Mouse (Mus musculus): ENCODE data around the gene Rpl6. TPM values are rescaled to one million over a fixed set of nuclear protein-coding genes. Genes with fewer than 3 reads are reported as not detected.
"Not testable (repeated sequence)": the region's sequence is repeated elsewhere in the genome, so short reads cannot be mapped to it uniquely, and the experiment has no call there.

The Rpl6 gene
- polyA plus RNA-seq, 1 experiment from 2014 or later: 598 TPM

DNA sequence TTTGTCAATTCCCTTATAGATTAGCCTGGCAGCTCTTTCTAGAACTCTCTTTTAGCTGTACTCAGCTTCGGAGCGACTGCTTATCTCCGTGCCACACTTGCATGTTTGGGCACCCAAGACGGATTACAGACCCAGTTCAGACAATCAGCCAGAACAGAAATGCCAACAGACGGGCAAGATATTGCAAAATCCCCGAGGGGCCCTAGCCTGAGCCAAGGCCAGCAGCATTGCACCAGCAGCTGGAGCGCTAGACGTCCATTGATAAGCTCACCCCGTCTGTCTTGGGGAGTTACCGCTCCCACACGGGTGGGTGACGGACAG lies 11.8 kb downstream of the Rpl6 start:
- H3K9ac ChIP-seq (ENCODE audit: low read length): no peak overlapping the region
- H3K4me2 ChIP-seq (ENCODE audit: low read depth): no peak overlapping the region
- 83% methylated on average over 12 of the region's 12 CpGs for WGBS
- no peak for ATAC-seq (ENCODE audit: insufficient read depth, low FRiP score, low TSS enrichment)
- no peaks in the 10 kb centered on the region for H3K4me1 ChIP-seq (ENCODE audit: control insufficient read depth, insufficient read depth, low read length)
- peaks cover 7% of the 10 kb centered on the region for H3K36me3 ChIP-seq (ENCODE audit: control insufficient read depth, insufficient read depth, low read length)
- DNase-seq (ENCODE audit: low spot score): no peak
- H3K4me3 ChIP-seq (ENCODE audit: low read depth, low read length): no peak overlapping the region
- no peaks in the 10 kb centered on the region for H3K9me3 ChIP-seq (ENCODE audit: control insufficient read depth, low read length)
- no peak overlapping the region for H3K27ac ChIP-seq (ENCODE audit: low read depth, low read length)
- no peaks in the 10 kb centered on the region for H3K27me3 ChIP-seq (ENCODE audit: control insufficient read depth, insufficient read depth, low read length)

DNA sequence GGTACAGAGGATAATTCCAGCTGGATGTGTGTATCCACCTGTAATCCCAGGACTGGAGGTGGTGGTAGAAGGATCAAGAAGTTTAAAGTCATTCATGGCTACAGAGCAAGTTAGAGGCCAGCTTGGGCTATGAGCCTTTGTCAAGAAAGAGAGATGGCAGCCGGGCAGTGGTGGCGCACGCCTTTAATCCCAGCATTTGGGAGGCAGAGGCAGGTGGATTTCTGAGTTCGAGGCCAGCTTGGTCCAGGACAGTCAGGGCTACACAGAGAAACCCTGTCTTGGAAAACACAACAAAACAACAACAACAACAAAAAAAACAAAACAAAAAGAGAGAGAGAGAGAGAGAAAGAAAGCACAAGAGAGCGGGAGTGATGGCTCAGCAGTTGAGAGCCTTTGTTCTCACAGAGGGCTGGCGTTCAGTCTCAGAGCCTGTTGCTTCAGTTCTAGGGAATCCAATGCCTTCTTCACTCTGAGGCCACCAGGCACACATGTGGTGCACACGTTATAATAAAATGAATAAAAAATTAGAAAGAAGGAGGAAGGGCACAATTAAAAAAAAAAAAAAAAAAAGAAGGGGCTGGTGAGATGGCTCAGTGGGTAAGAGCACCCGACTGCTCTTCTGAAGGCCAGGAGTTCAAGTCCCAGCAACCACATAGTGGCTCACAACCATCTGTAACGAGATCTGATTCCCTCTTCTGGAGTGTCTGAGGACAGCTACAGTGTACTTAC lies 12.5 kb downstream of the Rpl6 start:
- not testable (repeated sequence) for H3K36me3 ChIP-seq (ENCODE audit: control insufficient read depth, insufficient read depth, low read length); H3K9ac ChIP-seq (ENCODE audit: low read length); H3K4me1 ChIP-seq (ENCODE audit: control insufficient read depth, insufficient read depth, low read length); H3K27ac ChIP-seq (ENCODE audit: low read depth, low read length); H3K27me3 ChIP-seq (ENCODE audit: control insufficient read depth, insufficient read depth, low read length); H3K4me2 ChIP-seq (ENCODE audit: low read depth); ATAC-seq (ENCODE audit: insufficient read depth, low FRiP score, low TSS enrichment); H3K9me3 ChIP-seq (ENCODE audit: control insufficient read depth, low read length); DNase-seq (ENCODE audit: low spot score); H3K4me3 ChIP-seq (ENCODE audit: low read depth, low read length)
- WGBS: 88% methylated on average over 9 of the region's 9 CpGs

GRCm38 (mm10) chr5:121217313-121217634 lies 13.0 kb downstream of the Rpl6 start:
- H3K4me3 ChIP-seq (ENCODE audit: low read depth, low read length): no peak overlapping the region
- H3K27me3 ChIP-seq (ENCODE audit: control insufficient read depth, insufficient read depth, low read length): no peaks in the 10 kb centered on the region
- no peaks in the 10 kb centered on the region for H3K4me1 ChIP-seq (ENCODE audit: control insufficient read depth, insufficient read depth, low read length)
- no peak overlapping the region for H3K4me2 ChIP-seq (ENCODE audit: low read depth)
- no peak overlapping the region for H3K27ac ChIP-seq (ENCODE audit: low read depth, low read length)
- H3K9me3 ChIP-seq (ENCODE audit: control insufficient read depth, low read length): no peaks in the 10 kb centered on the region
- ATAC-seq (ENCODE audit: insufficient read depth, low FRiP score, low TSS enrichment) (no peak), DNase-seq (ENCODE audit: low spot score) (no peak)
- H3K36me3 ChIP-seq (ENCODE audit: control insufficient read depth, insufficient read depth, low read length): peaks cover under 1% of the 10 kb centered on the region
- WGBS: 90% methylated on average over 2 of the region's 2 CpGs
- H3K9ac ChIP-seq (ENCODE audit: low read length): no peak overlapping the region

- Histone ChIP-seq H3K9ac (ENCODE audit: low read length) (no peak overlapping the region), H3K4me1 (ENCODE audit: control insufficient read depth, insufficient read depth, low read length) (0 out of 2 replicates have a peak, but pooled peaks cover 2% of the 10 kb centered on the region), H3K27ac (ENCODE audit: low read depth, low read length) (no peak overlapping the region), H3K9me3 (ENCODE audit: control insufficient read depth, low read length) (no peaks in the 10 kb centered on the region), H3K27me3 (ENCODE audit: control insufficient read depth, insufficient read depth, low read length) (no peaks in the 10 kb centered on the region), H3K4me2 (ENCODE audit: low read depth) (no peak overlapping the region), H3K4me3 (ENCODE audit: low read depth, low read length) (no peak overlapping the region), H3K36me3 (ENCODE audit: control insufficient read depth, insufficient read depth, low read length) (no peaks in the 10 kb centered on the region)
- WGBS: 91% methylated on average over 1 of the region's 1 CpGs
- ATAC-seq (ENCODE audit: insufficient read depth, low FRiP score, low TSS enrichment) (no peak), DNase-seq (ENCODE audit: low spot score) (no peak)
These were observed 14.9 kb downstream of the Rpl6 start for GRCm38 (mm10) chr5:121219190-121219589.

GRCm38 (mm10) chr5:121219980-121220731 lies 15.9 kb downstream of the Rpl6 start, which contains the start of gene Hectd4:
Hectd4 (plus strand) TSS chr5:121220219.
- DNase-seq (ENCODE audit: low spot score) (peak; percentile 97), ATAC-seq (ENCODE audit: insufficient read depth, low FRiP score, low TSS enrichment) (peak; percentile 86)
- no peaks in the 10 kb centered on the region for H3K27me3 ChIP-seq (ENCODE audit: control insufficient read depth, insufficient read depth, low read length)
- 0 out of 2 replicates have a peak, but pooled peaks cover 2% of the 10 kb centered on the region for H3K4me1 ChIP-seq (ENCODE audit: control insufficient read depth, insufficient read depth, low read length)
- no peaks in the 10 kb centered on the region for H3K9me3 ChIP-seq (ENCODE audit: control insufficient read depth, low read length)
- no peaks in the 10 kb centered on the region for H3K36me3 ChIP-seq (ENCODE audit: control insufficient read depth, insufficient read depth, low read length)
- peak within 1 kb of the TSS; percentile 72 for H3K4me2 ChIP-seq (ENCODE audit: low read depth)
- WGBS: under 1% methylated on average over 71 of the region's 90 CpGs
- H3K27ac ChIP-seq (ENCODE audit: low read depth, low read length): peak within 1 kb of the TSS; percentile 85
- peak within 1 kb of the TSS; percentile 93 for H3K9ac ChIP-seq (ENCODE audit: low read length)
- peak within 1 kb of the TSS; percentile 75 for H3K4me3 ChIP-seq (ENCODE audit: low read depth, low read length)

DNA sequence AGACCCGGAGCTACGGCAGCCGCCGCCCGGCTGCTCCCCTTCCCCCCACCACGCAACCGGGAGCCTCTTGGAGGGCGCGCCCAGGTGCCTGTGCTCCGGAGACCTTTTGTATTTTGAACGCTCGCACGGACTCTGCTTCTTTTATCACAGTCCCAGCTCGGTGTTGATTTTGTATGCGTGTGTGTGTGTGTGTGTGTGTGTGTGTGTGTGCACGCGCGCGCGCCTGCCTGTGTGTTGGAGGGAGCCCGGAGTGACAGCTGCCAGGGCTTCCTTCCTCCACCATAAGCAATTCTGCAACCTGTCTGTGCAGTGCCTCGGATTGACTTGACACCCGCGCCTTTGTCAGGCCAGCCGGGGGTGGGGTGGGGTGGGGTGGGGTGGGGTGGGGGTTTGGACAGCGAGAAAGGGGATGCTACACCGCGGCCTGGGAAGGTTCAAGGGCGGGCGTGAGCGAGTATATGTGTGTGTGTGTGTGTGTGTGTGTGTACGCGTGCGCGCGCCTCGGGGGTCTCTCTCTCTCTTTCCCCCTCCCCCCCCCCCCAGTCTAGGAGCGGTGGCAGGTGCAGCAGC lies 16.5 kb downstream of the Rpl6 start:
- no peaks in the 10 kb centered on the region for H3K9me3 ChIP-seq (ENCODE audit: control insufficient read depth, low read length)
- no peaks in the 10 kb centered on the region for H3K36me3 ChIP-seq (ENCODE audit: control insufficient read depth, insufficient read depth, low read length)
- H3K9ac ChIP-seq (ENCODE audit: low read length): peak overlapping the region; percentile 93
- H3K27me3 ChIP-seq (ENCODE audit: control insufficient read depth, insufficient read depth, low read length): no peaks in the 10 kb centered on the region
- H3K4me2 ChIP-seq (ENCODE audit: low read depth): peak overlapping the region; percentile 72
- peak overlapping the region; percentile 85 for H3K27ac ChIP-seq (ENCODE audit: low read depth, low read length)
- H3K4me3 ChIP-seq (ENCODE audit: low read depth, low read length): peak overlapping the region; percentile 75
- peak; percentile 46 for DNase-seq (ENCODE audit: low spot score)
- under 1% methylated on average over 22 of the region's 38 CpGs for WGBS
- H3K4me1 ChIP-seq (ENCODE audit: control insufficient read depth, insufficient read depth, low read length): 0 out of 2 replicates have a peak, but pooled peaks cover 2% of the 10 kb centered on the region
- peak; percentile 36 for ATAC-seq (ENCODE audit: insufficient read depth, low FRiP score, low TSS enrichment)

DNA sequence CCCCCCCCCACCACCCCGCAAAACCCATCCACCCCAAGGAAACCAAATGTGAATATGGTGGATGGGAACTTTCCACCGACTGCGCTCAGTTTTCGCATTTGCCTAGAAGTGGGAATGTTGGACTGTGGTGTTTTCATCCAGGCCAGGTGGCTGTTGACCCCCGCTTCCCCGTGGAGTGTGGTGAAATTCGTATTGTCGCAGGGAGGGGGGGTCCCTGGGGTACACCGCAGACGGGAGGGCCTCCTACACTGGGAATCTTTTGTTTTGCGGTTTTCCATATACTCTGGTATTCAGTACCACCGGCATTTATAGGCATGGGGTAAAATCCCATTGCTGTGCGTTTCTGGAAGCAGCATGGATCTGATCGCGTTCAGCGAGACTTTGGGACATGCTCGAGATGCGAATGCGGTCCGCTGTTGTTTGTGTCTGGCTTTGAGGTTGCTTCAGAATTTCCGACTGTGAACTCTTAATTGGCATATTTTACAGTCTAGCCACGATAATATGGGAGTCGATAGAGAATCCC lies 17.1 kb downstream of the Rpl6 start:
- Histone ChIP-seq H3K9me3 (ENCODE audit: control insufficient read depth, low read length) (no peaks in the 10 kb centered on the region), H3K4me2 (ENCODE audit: low read depth) (peak overlapping the region; percentile 72), H3K9ac (ENCODE audit: low read length) (peak overlapping the region; percentile 93), H3K27ac (ENCODE audit: low read depth, low read length) (no peak overlapping the region; the same call in 1 of the 2 replicates), H3K36me3 (ENCODE audit: control insufficient read depth, insufficient read depth, low read length) (no peaks in the 10 kb centered on the region), H3K27me3 (ENCODE audit: control insufficient read depth, insufficient read depth, low read length) (no peaks in the 10 kb centered on the region), H3K4me1 (ENCODE audit: control insufficient read depth, insufficient read depth, low read length) (0 out of 2 replicates have a peak, but pooled peaks cover 2% of the 10 kb centered on the region), H3K4me3 (ENCODE audit: low read depth, low read length) (peak overlapping the region; percentile 75)
- WGBS: 22% methylated on average over 23 of the region's 23 CpGs
- DNase-seq (ENCODE audit: low spot score) (peak; percentile 18), ATAC-seq (ENCODE audit: insufficient read depth, low FRiP score, low TSS enrichment) (no peak)

DNA sequence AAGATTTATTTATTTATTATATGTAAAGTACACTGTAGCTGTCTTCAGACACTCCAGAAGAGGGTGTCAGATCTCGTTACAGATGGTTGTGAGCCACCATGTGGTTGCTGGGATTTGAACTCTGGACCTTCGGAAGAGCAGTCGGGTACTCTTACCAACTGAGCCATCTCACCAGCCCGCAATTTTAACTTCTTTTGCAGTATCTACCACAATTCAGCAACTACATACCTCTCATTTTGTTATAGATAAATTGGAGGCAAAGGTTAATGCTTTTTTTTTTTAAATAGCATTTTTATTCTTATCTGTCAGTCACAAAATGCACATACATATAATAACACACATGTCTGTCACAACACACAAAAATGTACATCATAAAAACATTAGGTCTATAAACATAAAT lies 19.7 kb downstream of the Rpl6 start:
- not testable (repeated sequence) for H3K4me1 ChIP-seq (ENCODE audit: control insufficient read depth, insufficient read depth, low read length); H3K9ac ChIP-seq (ENCODE audit: low read length); H3K9me3 ChIP-seq (ENCODE audit: control insufficient read depth, low read length); H3K4me3 ChIP-seq (ENCODE audit: low read depth, low read length); H3K27ac ChIP-seq (ENCODE audit: low read depth, low read length); ATAC-seq (ENCODE audit: insufficient read depth, low FRiP score, low TSS enrichment); H3K27me3 ChIP-seq (ENCODE audit: control insufficient read depth, insufficient read depth, low read length); H3K4me2 ChIP-seq (ENCODE audit: low read depth); DNase-seq (ENCODE audit: low spot score); H3K36me3 ChIP-seq (ENCODE audit: control insufficient read depth, insufficient read depth, low read length)
- 93% methylated on average over 3 of the region's 4 CpGs for WGBS
